Comparison of ENCODE assay signal across 14 mouse cellular contexts in genomic region chr2:27693684-27694083, GRCm38 (mm10). TPM values are rescaled to one million over a fixed set of nuclear protein-coding genes. Genes with fewer than 3 reads are reported as not detected.
DNase-seq lines count a peak whose midpoint lies in the region; ATAC-seq and TF ChIP-seq lines count a peak whose summit lies in the region.
"Had no signal": no experiment of that assay in that cellular context is flagged by ENCODE, and none has a peak within 500 bp of the region (broad histone marks: within the 10 kb centered on the region; RNA-seq: fewer than 3 reads in every experiment).

No protein-coding gene starts in this region.

- ATAC-seq in liver, postnatal 0 days: no peak
- no peak for ATAC-seq in liver, embryonic 11.5 days (replicated peaks; ENCODE audit: low FRiP score)
- ATAC-seq in inflammation-experienced regulatory T-cells, adult 6 months: peak; percentile 88

- WGBS in liver, postnatal 0 days (ENCODE audit: insufficient replicate concordance): 26% methylated on average over 6 of the region's 6 CpGs
- WGBS in liver, embryonic 11.5 days: 54% methylated on average over 6 of the region's 6 CpGs

- intact Hi-C loops in gastrocnemius, adult 2 months (cut with DNase I): no loop called here

- no peaks in the 10 kb centered on the region for H3K9me3 ChIP-seq in liver, postnatal 0 days (ENCODE audit: low read length)
- no peaks in the 10 kb centered on the region for H3K9me3 ChIP-seq in liver, embryonic 11.5 days (ENCODE audit: control insufficient read depth, low read length)
- H3K9me3 ChIP-seq: hindbrain, embryonic 13.5 days; megakaryocyte, embryonic 14.5 days; neural tube, embryonic 13.5 days had no signal

- no peak overlapping the region for H3K9ac ChIP-seq in liver, postnatal 0 days (replicated peaks)
- no peak overlapping the region for H3K9ac ChIP-seq in liver, embryonic 11.5 days (ENCODE audit: low read depth, low read length)
- H3K9ac ChIP-seq: neural tube, embryonic 13.5 days had no signal

- no peaks in the 10 kb centered on the region for H3K36me3 ChIP-seq in liver, postnatal 0 days (replicated peaks; ENCODE audit: insufficient read depth, low read length)
- no peaks in the 10 kb centered on the region for H3K36me3 ChIP-seq in liver, embryonic 11.5 days (ENCODE audit: control insufficient read depth, insufficient read depth, low read length)
- H3K36me3 ChIP-seq: hindbrain, embryonic 13.5 days; neural tube, embryonic 13.5 days had no signal

- H3K27me3 ChIP-seq in liver, postnatal 0 days (ENCODE audit: insufficient read depth, low read length): no peaks in the 10 kb centered on the region
- H3K27me3 ChIP-seq in liver, embryonic 11.5 days (replicated peaks; ENCODE audit: control insufficient read depth, insufficient read depth, low read length): no peaks in the 10 kb centered on the region
- H3K27me3 ChIP-seq: hindbrain, embryonic 13.5 days; neural tube, embryonic 13.5 days had no signal

- DNase-seq in gastrocnemius, adult 2 months: no peak
- no peak for DNase-seq in gastrocnemius, adult 8-10 months (ENCODE audit: low spot score in 2 of 2)
- no peak for DNase-seq in liver, postnatal 0 days
- no peak for DNase-seq in liver, embryonic 11.5 days (ENCODE audit: low spot score)
- peak; percentile 80 for DNase-seq in thymus, postnatal 0 days (ENCODE audit: low spot score)
- no peak for DNase-seq in urinary bladder, postnatal 25 days (ENCODE audit: low spot score)
- DNase-seq in c-Kit-positive CD71-positive TER-119-positive erythroid progenitor cells, embryonic 14.5 days (ENCODE audit: low spot score): no peak
- DNase-seq: adrenal gland, postnatal 10 days; cerebellum, adult 8-10 months; kidney, postnatal 14 days had no signal

- TF ChIP-seq EP300 in liver, postnatal 0 days (IDR thresholded peaks at IDR 0.05; ENCODE audit: low read depth): no peak

- no peak overlapping the region for H3K4me3 ChIP-seq in gastrocnemius, adult 2 months
- no peak overlapping the region for H3K4me3 ChIP-seq in liver, postnatal 0 days (ENCODE audit: low read depth, low read length)
- no peak overlapping the region for H3K4me3 ChIP-seq in liver, embryonic 11.5 days (ENCODE audit: low read depth, low read length)
- H3K4me3 ChIP-seq: hindbrain, embryonic 13.5 days; neural tube, embryonic 13.5 days had no signal

- no peak for TF ChIP-seq CTCF in gastrocnemius, adult 2 months (IDR thresholded peaks at IDR 0.05)
- no peak for TF ChIP-seq CTCF in liver, postnatal 0 days (IDR thresholded peaks at IDR 0.05; ENCODE audit: low read depth)

- peaks cover 65% of the 10 kb centered on the region for H3K4me1 ChIP-seq in liver, postnatal 0 days (ENCODE audit: insufficient read depth)
- peaks cover 47% of the 10 kb centered on the region for H3K4me1 ChIP-seq in liver, embryonic 11.5 days (replicated peaks; ENCODE audit: control insufficient read depth, insufficient read depth, low read length)

- H3K27ac ChIP-seq in gastrocnemius, adult 2 months: peak overlapping the region; percentile 86
- H3K27ac ChIP-seq in liver, postnatal 0 days (ENCODE audit: low read depth): 0 out of 2 replicates have a peak overlapping the region, but pooled peaks have one; percentile 0
- H3K27ac ChIP-seq in liver, embryonic 11.5 days (ENCODE audit: low read depth, low read length): no peak overlapping the region; the same call in 1 of the 2 replicates
- H3K27ac ChIP-seq: neural tube, embryonic 13.5 days had no signal

- no peak overlapping the region for H3K4me2 ChIP-seq in liver, postnatal 0 days (ENCODE audit: low read depth, low read length)
- no peak overlapping the region for H3K4me2 ChIP-seq in liver, embryonic 11.5 days
- H3K4me2 ChIP-seq: hindbrain, embryonic 13.5 days; neural tube, embryonic 13.5 days had no signal

RNA-seq across cellular contexts. Expression of gene Rxra, which starts 17.4 kb away (rescaled TPM):
- 100 to 1,000 TPM; 118 to 120 TPM for total RNA-seq in gastrocnemius, adult 2 months (2021)
- 100 to 1,000 TPM; 127 to 155 (median 141) TPM for total RNA-seq in gastrocnemius, adult 8-10 months (2022)
- polyA plus RNA-seq in liver, postnatal 0 days (2015; fragmentation: Nextera tagmentation; extraction: Ambion mirVana): 13.3 and 13.9 TPM in 2 replicates
- 5.2 and 5.5 TPM in 2 replicates for polyA plus RNA-seq in liver, embryonic 11.5 days (2014; fragmentation: Nextera tagmentation; extraction: Ambion mirVana)
- 1 to 10 TPM; 5.3 to 7.3 (median 5.7) TPM for polyA plus RNA-seq in inflammation-experienced regulatory T-cells, adult 6 months (2017; shearing (Covaris generic))
- polyA plus RNA-seq in thymus, postnatal 0 days (2015; fragmentation: Nextera tagmentation; extraction: Ambion mirVana): 5.1 and 5.5 TPM in 2 replicates
